Mouse (Mus musculus): ENCODE measurements around the gene Zmynd19.
"Not testable (repeated sequence)": the region's sequence is repeated elsewhere in the genome, so short reads cannot be mapped to it uniquely, and the experiment has no call there.

Gene Zmynd19

GRCm38 (mm10) chr2:24942092-24942491 lies 7.5 kb upstream of the Zmynd19 start:
- DNase-seq (ENCODE audit: extremely low spot score, low spot score), result no peak

- not testable (repeated sequence) for DNase-seq (ENCODE audit: extremely low spot score, low spot score)
Observed at GRCm38 (mm10) chr2:24944304-24944703, 5.3 kb upstream of the Zmynd19 start.

GRCm38 (mm10) chr2:24950189-24950535 lies 570 bp downstream of the Zmynd19 start:
- peak; percentile 40 for DNase-seq (ENCODE audit: extremely low spot score, low spot score)

GRCm38 (mm10) chr2:24952537-24953055 lies 3.0 kb downstream of the Zmynd19 start:
- DNase-seq (ENCODE audit: extremely low spot score, low spot score), result no peak

GRCm38 (mm10) chr2:24960910-24961309 lies 11.3 kb downstream of the Zmynd19 start:
- DNase-seq (ENCODE audit: extremely low spot score, low spot score), result peak; percentile 40

- peak; percentile 85 for DNase-seq (ENCODE audit: extremely low spot score, low spot score)
Observed at GRCm38 (mm10) chr2:24962304-24963000, 12.9 kb downstream of the Zmynd19 start, which contains the start of gene Dph7. Dph7 (plus strand) TSS chr2:24962400.

- DNase-seq (ENCODE audit: extremely low spot score, low spot score), result no peak
Observed at GRCm38 (mm10) chr2:24970386-24970785, 20.8 kb downstream of the Zmynd19 start.

- DNase-seq (ENCODE audit: extremely low spot score, low spot score), result not testable (repeated sequence)
Observed at GRCm38 (mm10) chr2:24974452-24974851, 24.9 kb downstream of the Zmynd19 start.

GRCm38 (mm10) chr2:24974906-24975703 lies 25.5 kb downstream of the Zmynd19 start, which contains the start of gene Mrpl41:
Mrpl41 (minus strand) TSS chr2:24975098.
- DNase-seq (ENCODE audit: extremely low spot score, low spot score), result peak; percentile 96

GRCm38 (mm10) chr2:24975704-24976297 lies 26.2 kb downstream of the Zmynd19 start, which contains the start of gene Pnpla7:
Pnpla7 (plus strand) TSS chr2:24976033.
- DNase-seq (ENCODE audit: extremely low spot score, low spot score), result peak; percentile 72

- no peak for DNase-seq (ENCODE audit: extremely low spot score, low spot score)
Observed at GRCm38 (mm10) chr2:24976960-24977359, 27.4 kb downstream of the Zmynd19 start.

GRCm38 (mm10) chr2:24987762-24988161 lies 38.2 kb downstream of the Zmynd19 start:
- no peak for DNase-seq (ENCODE audit: extremely low spot score, low spot score)

GRCm38 (mm10) chr2:24995332-24995731 lies 45.7 kb downstream of the Zmynd19 start:
- no peak for DNase-seq (ENCODE audit: extremely low spot score, low spot score)

GRCm38 (mm10) chr2:24996471-24996870 lies 46.9 kb downstream of the Zmynd19 start:
- DNase-seq (ENCODE audit: extremely low spot score, low spot score), result no peak

- DNase-seq (ENCODE audit: extremely low spot score, low spot score), result no peak
Observed at GRCm38 (mm10) chr2:25000544-25001235, 51.1 kb downstream of the Zmynd19 start.

- DNase-seq (ENCODE audit: extremely low spot score, low spot score), result no peak
Observed at GRCm38 (mm10) chr2:25003946-25004786, 54.6 kb downstream of the Zmynd19 start.

- no peak for DNase-seq (ENCODE audit: extremely low spot score, low spot score)
Observed at GRCm38 (mm10) chr2:25006767-25007166, 57.2 kb downstream of the Zmynd19 start.

- DNase-seq (ENCODE audit: extremely low spot score, low spot score), result no peak
Observed at GRCm38 (mm10) chr2:25008250-25008649, 58.7 kb downstream of the Zmynd19 start.
